Mouse (Mus musculus) forebrain, embryonic 15.5 days (tissue): Measurements from ENCODE around the gene Smim27. TPM values are rescaled to one million over a fixed set of nuclear protein-coding genes. Genes with fewer than 3 reads are reported as not detected.

ENCODE experiments used
- ATAC-seq: fragments of 200-750 bp; cut with Nextera tagmentation; replicated peaks from 2 replicates; pipeline ENCODE4 v1.8.0; 2017; ENCODE audit warnings: mild to moderate bottlenecking, moderate TSS enrichment, moderate library complexity
- H3K27ac ChIP-seq: fragments of 300-500 bp; sonication (generic); replicated peaks from 2 replicates; pipeline ENCODE4 v1.5.1; 2015; ENCODE audit warnings: mild to moderate bottlenecking, inconsistent platforms
- H3K27me3 ChIP-seq: fragments of 300-500 bp; sonication (generic); 2 replicates; pipeline ENCODE4 v1.6.1; 2015; ENCODE audit warnings: inconsistent platforms
- H3K36me3 ChIP-seq: fragments of 300-500 bp; sonication (generic); 2 replicates; pipeline ENCODE4 v1.6.1; 2015; ENCODE audit warnings: mild to moderate bottlenecking, inconsistent platforms
- H3K4me1 ChIP-seq: fragments of 300-500 bp; sonication (generic); 2 replicates; pipeline ENCODE4 v1.6.1; 2015; ENCODE audit warnings: inconsistent platforms
- H3K4me2 ChIP-seq: fragments of 300-500 bp; sonication (generic); replicated peaks from 2 replicates; pipeline ENCODE4 v1.6.1; 2015; ENCODE audit warnings: mild to moderate bottlenecking, inconsistent platforms
- H3K4me3 ChIP-seq: fragments of 300-500 bp; sonication (generic); 2 replicates; pipeline ENCODE4 v1.5.1; 2015; ENCODE audit warnings: mild to moderate bottlenecking, inconsistent platforms
- H3K9ac ChIP-seq: fragments of 300-500 bp; sonication (generic); replicated peaks from 2 replicates; pipeline ENCODE4 v1.6.1; 2015; ENCODE audit warnings: mild to moderate bottlenecking, inconsistent platforms
- H3K9me3 ChIP-seq: fragments of 300-500 bp; sonication (generic); 2 replicates; pipeline ENCODE4 v1.6.1; 2016; ENCODE audit warnings: inconsistent platforms
- WGBS: fragments of 180-500 bp; shearing (Covaris S2); methylation state at CpG from one replicate; pipeline ENCODE4 v1.1.7; 2015; ENCODE audit warnings: mixed read lengths; 5-methylcytosine and 5-hydroxymethylcytosine counted together
- polyA plus RNA-seq: library from polyadenylated mRNA; unstranded; fragments of >200 nt; fragmentation: Nextera tagmentation; extraction: Ambion mirVana; gene quantifications from 2 replicates; pipeline ENCODE4 v1.2.1, GENCODE M21; 2015

The Smim27 gene
- polyA plus RNA-seq, 1 experiment from 2014 or later, result 16.9 TPM

DNA sequence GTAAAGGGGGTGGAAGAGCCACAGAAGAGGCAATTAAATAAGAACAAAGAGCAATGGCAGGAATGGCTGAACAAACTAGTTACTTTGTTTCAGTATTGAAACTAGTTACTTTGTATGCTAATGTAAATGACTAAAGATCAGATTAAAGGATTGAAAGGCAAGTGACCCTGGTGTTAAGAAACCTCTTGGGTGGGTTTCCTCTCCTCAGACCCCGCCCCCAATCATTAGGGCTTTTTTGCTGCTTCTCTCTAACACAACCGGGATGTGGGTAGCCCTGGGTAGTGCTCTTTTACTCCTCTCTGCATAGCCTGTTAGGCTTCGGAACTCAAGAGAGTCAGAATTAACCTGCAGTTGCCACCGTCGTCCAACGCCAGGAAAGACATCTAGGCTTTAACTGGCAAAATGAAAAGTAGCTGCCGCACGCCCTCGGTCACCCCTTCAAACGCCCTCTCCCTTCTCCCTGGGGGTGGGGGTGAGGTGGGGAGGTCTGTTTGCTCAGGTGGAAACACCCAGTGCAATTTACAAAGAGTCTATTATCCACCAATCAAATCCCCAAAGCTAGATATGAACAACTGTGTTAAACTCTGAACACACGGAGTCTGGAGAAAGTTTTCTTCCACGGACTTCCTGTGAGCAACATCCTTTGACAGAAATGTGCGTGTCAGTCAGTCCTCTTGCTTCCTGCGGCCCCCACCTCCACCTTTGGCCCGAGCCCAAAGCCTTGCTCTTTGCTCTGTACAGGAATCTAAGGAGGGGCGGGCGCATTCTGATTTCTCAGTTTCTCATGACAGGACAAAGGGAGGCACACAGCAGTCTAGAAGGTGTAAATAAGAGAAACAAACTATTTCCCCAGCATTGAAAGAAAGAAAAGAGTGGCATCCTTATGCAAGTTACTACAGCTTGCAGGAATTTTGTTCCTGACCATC lies 30.6 kb upstream of the Smim27 start:
- Histone ChIP-seq H3K4me3 (peak overlapping the region; percentile 50), H3K36me3 (no peaks in the 10 kb centered on the region), H3K27ac (no peak overlapping the region), H3K4me2 (peak overlapping the region; percentile 86), H3K9me3 (no peaks in the 10 kb centered on the region), H3K4me1 (peaks cover 13% of the 10 kb centered on the region), H3K9ac (0 out of 2 replicates have a peak overlapping the region, but pooled peaks have one; percentile 25), H3K27me3 (no peaks in the 10 kb centered on the region)
- 1% methylated on average over 17 of the region's 17 CpGs for WGBS
- peak; percentile 61 for ATAC-seq

DNA sequence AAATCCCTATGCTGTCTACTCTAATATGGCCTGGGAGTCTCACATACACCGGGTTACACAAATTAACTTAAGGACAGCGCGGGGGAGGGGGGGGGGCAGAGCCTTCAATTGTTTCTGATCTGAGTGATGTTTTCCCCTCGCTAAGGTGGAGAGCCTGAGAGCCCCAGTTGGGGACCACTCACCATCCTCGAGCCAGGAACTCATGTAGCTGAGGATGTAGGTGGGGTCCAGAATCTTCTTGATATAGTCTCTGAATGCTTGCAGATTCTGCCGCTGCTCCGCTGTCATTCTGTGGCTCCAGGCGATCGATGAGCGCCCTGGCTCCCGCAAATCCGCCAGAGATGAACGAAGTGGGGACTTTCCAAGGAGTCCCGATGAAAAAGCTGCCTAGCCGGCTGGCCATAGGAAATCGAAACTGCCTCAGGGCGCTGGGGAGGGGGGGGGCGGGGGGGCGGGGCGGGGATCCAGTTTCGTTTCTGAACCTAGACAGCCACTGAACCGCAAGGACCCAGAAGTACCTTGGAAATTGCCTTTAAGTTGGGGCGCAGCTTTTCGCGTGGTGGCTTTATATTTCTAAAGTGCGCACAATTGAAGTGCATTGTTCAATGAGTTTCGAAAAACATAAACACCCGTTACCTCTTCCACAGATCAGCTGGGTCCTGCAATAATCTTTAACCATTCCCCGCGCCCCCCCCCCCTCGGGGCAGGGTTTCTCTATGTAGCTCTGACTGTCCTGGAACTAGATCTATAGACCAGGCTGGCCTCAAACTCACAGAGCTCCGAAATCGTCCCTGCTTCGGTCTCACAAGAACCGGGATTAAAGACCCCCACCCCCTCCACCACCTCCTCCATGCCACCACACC lies 29.7 kb upstream of the Smim27 start, which contains the start of gene Ddx58:
Gene Ddx58, minus strand, starts transcription at position 420 of the 863 bp plus-strand sequence.
- peak; percentile 68 for ATAC-seq
- peak within 1 kb of the TSS; percentile 86 for H3K4me2 ChIP-seq

DNA sequence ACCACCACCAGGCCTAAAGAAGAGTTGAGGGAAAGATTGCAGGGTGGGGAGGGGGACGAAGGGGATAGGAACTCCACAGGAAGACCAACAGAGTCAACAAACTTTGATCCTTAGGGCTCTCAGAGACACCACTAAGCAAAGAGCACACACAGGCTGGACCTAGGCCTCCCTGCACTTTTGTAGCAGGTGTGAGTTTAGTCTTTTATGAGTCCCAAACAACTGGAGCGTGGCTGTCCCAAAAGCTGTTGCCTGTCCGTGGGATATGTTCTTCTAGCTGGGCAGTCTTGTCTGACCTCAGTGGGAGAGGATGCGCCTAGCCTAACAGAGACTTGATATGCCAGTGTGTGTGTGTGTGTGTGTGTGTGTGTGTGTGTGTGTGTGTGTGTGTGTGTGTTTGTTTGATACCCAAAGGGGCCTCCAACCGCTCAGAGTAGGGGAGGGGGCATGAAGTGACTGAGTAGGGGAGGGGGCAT lies 29.1 kb upstream of the Smim27 start:
- Histone ChIP-seq H3K4me3 (peak overlapping the region; percentile 50), H3K4me1 (peaks cover 13% of the 10 kb centered on the region), H3K4me2 (peak overlapping the region; percentile 86), H3K36me3 (no peaks in the 10 kb centered on the region), H3K27me3 (no peaks in the 10 kb centered on the region), H3K9ac (0 out of 2 replicates have a peak overlapping the region, but pooled peaks have one; percentile 57), H3K27ac (no peak overlapping the region), H3K9me3 (no peaks in the 10 kb centered on the region)
- ATAC-seq, result 0 out of 2 replicates have a peak, but pooled peaks have one; percentile 26
- WGBS, result 52% methylated on average over 5 of the region's 5 CpGs

More for the DNA sequence above, 29.7 kb upstream of the Smim27 start, which contains the start of gene Ddx58:
- 2% methylated on average over 35 of the region's 35 CpGs for WGBS
- Histone ChIP-seq H3K4me3 (peak within 1 kb of the TSS; percentile 50), H3K27ac (no peak within 1 kb of the TSS), H3K9me3 (no peaks in the 10 kb centered on the region), H3K36me3 (no peaks in the 10 kb centered on the region), H3K4me1 (peaks cover 13% of the 10 kb centered on the region), H3K9ac (peak within 1 kb of the TSS; percentile 57), H3K27me3 (no peaks in the 10 kb centered on the region)

DNA sequence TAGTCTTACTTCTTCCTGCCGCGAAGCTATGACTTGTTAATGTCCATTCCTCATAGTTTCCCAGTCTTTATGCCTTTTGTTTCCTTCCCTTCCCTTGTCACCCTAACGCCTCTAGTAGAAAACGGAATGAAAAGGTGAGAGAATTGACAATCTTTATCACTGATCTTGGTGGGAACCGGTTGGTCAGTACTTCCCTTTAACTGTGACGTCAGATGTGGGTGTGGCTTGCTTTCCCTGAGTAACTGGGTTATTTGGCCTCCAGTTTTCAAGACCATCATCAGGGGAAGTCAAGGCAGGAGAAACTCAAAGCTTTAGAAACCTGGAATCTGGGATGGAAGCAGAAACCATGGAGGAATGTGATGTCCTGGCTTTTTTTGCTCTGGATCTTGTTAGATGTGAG lies 27.5 kb upstream of the Smim27 start:
- Histone ChIP-seq H3K27ac (no peak overlapping the region), H3K9ac (no peak overlapping the region), H3K9me3 (no peaks in the 10 kb centered on the region), H3K4me1 (peaks cover 13% of the 10 kb centered on the region), H3K27me3 (no peaks in the 10 kb centered on the region), H3K4me2 (no peak overlapping the region), H3K36me3 (no peaks in the 10 kb centered on the region), H3K4me3 (no peak overlapping the region)
- ATAC-seq, result no peak
- 58% methylated on average over 6 of the region's 6 CpGs for WGBS

DNA sequence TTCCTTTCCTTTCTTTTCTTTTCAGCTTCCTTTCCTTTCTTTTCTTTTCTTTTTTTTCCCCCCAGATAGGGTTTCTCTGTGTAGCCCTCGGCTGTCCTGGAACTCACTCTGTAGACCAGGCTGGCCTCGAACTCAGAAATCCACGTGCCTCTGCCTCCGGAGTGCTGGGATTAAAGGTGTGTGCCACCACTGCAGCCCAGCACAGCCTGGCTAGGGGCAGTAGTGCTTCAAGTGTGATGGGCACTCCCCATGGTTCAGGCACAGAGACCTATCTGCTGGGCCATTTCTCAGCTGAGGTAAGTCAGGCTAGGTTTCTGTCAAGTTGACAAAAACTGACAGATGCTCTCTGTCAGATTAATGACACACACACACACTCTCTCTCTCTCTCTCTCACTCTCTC lies 26.4 kb upstream of the Smim27 start:
- no peak for ATAC-seq
- H3K4me2 ChIP-seq, result no peak overlapping the region
- peaks cover 13% of the 10 kb centered on the region for H3K4me1 ChIP-seq
- H3K9me3 ChIP-seq, result no peaks in the 10 kb centered on the region
- no peaks in the 10 kb centered on the region for H3K27me3 ChIP-seq
- H3K9ac ChIP-seq, result no peak overlapping the region
- no peak overlapping the region for H3K4me3 ChIP-seq
- H3K27ac ChIP-seq, result no peak overlapping the region
- no peaks in the 10 kb centered on the region for H3K36me3 ChIP-seq
- 76% methylated on average over 4 of the region's 4 CpGs for WGBS

DNA sequence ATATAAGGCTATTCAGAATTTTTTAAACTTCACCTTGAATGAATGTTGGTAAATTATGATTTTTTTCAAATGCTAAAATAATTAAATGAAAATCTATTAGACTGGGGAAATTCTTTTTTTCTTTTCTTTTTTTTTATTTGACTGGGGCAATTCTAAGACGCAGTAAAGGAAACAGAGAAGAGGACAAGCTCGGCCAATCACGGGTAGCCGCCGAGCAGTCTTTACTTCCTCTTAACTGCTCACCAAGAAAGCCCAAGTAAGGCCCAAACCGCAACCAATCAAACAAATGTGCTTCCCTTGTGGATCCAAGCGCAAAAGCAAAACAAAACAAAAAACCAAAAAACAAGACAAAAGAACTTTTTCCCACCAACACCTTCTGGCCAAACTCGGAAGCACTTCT lies 25.3 kb upstream of the Smim27 start:
- Histone ChIP-seq H3K36me3 (no peaks in the 10 kb centered on the region), H3K4me1 (peaks cover 9% of the 10 kb centered on the region), H3K9me3 (no peaks in the 10 kb centered on the region), H3K4me3 (no peak overlapping the region), H3K4me2 (no peak overlapping the region), H3K9ac (no peak overlapping the region), H3K27me3 (no peaks in the 10 kb centered on the region), H3K27ac (no peak overlapping the region)
- WGBS, result 86% methylated on average over 8 of the region's 8 CpGs
- ATAC-seq, result no peak

DNA sequence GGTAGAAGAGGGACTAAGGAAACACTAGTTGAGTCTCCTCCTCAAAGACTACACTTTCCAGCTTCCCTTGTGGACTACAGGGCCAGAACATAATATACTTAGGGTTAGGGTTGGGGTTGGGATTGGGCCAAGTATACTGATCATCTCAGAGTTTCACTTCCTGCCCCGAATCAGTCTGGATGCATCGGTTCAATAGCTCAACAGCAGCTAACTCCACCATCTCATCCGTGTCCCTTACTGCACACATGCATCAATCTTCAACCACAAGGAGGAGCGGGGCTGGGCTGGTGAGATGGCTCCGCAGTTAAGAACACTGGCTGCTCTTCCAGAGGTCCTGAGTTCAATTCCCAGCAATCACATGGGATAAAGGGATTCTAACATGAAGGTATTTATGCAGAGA lies 18.4 kb upstream of the Smim27 start:
- H3K27me3 ChIP-seq, result no peaks in the 10 kb centered on the region
- ATAC-seq, result no peak
- H3K9ac ChIP-seq, result no peak overlapping the region
- no peaks in the 10 kb centered on the region; the same call in 1 of the 2 replicates for H3K36me3 ChIP-seq
- no peak overlapping the region for H3K27ac ChIP-seq
- no peaks in the 10 kb centered on the region for H3K9me3 ChIP-seq
- 91% methylated on average over 5 of the region's 5 CpGs for WGBS
- no peaks in the 10 kb centered on the region for H3K4me1 ChIP-seq
- H3K4me2 ChIP-seq, result no peak overlapping the region
- no peak overlapping the region for H3K4me3 ChIP-seq

DNA sequence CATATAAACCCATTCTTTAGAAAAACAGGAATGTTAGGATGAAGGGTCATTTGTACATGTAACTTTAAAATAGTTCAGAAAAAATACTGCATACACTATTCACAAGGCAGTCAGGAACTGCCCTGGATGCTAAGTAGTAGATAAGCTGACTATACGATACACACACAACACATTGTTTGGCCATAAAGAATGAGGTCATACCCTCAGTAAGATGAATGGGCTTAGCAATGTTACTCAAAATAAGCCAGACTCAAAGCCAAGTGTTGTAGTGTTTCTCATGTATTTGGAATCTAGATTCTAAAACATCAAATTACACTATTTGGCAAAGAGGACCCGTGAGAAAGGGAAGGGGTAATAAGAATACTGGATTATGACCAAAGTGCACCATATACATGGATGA lies 15.6 kb upstream of the Smim27 start:
- no peaks in the 10 kb centered on the region for H3K9me3 ChIP-seq
- no peaks in the 10 kb centered on the region for H3K27me3 ChIP-seq
- H3K9ac ChIP-seq, result no peak overlapping the region
- H3K4me3 ChIP-seq, result no peak overlapping the region
- ATAC-seq, result no peak
- no peak overlapping the region for H3K4me2 ChIP-seq
- peaks cover 6% of the 10 kb centered on the region; the same call in 1 of the 2 replicates for H3K36me3 ChIP-seq
- H3K27ac ChIP-seq, result no peak overlapping the region
- H3K4me1 ChIP-seq, result no peaks in the 10 kb centered on the region
- 56% methylated on average over 2 of the region's 2 CpGs for WGBS

DNA sequence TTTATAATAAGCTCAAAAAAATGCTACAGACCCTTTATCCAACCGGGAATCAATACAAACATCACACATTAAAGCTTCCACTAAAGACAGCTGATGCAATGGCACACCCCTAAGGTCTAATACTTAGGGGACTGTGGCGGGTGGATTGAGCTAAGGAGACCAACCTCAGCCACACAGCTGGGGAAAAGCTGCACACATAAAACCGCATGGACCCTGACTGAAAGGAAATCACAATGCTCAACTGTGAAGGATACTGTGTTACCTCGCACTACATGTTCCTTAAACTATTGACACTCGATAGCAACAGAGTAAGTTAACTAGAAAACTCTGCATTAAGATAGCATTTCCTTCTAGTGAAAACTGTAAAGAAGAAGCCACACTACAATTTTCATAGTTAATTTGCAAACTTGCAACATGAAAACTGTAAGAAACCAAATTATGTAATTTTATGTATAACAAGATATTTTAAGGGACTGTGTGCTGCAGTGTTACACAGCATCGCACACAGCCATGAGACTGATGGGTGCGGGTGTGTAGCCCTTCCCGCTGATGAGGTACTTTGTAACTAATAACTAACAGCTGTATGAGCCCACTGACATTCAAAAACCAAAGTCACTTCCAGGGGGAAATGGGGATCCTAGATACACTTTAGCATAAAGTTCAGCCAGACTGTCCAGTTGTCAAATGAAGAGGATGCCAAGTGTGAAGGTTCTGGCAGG lies 14.8 kb upstream of the Smim27 start:
- H3K4me3 ChIP-seq, result no peak overlapping the region
- H3K4me1 ChIP-seq, result no peaks in the 10 kb centered on the region
- H3K9me3 ChIP-seq, result no peaks in the 10 kb centered on the region
- WGBS, result 88% methylated on average over 8 of the region's 8 CpGs
- no peak overlapping the region for H3K4me2 ChIP-seq
- H3K27me3 ChIP-seq, result no peaks in the 10 kb centered on the region
- no peak overlapping the region for H3K27ac ChIP-seq
- H3K9ac ChIP-seq, result no peak overlapping the region
- peaks cover 12% of the 10 kb centered on the region for H3K36me3 ChIP-seq
- ATAC-seq, result no peak

DNA sequence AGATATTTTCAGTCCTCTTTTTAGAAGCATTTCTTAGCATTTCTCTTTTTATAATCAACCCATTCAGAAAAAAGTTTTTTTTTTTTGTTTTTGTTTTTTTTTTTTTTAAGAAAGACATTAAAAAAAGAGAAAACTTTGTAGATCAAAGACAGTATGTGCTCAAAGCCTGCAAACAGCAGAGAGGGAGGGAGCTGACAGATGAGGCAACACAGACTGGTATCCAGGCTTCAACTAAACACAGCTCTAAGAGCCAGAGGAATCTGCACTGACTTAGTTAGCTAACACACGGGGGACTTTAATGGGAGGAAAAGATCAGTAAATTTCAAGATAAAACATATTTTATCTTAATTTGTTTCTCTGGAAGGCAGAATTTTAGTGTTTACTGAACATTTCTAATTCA lies 5.1 kb upstream of the Smim27 start:
- Histone ChIP-seq H3K27me3 (no peaks in the 10 kb centered on the region), H3K27ac (no peak overlapping the region), H3K9me3 (no peaks in the 10 kb centered on the region), H3K4me2 (no peak overlapping the region), H3K36me3 (peaks cover 37% of the 10 kb centered on the region), H3K9ac (no peak overlapping the region), H3K4me1 (peaks cover 26% of the 10 kb centered on the region), H3K4me3 (no peak overlapping the region)
- no peak for ATAC-seq
- WGBS, result 86% methylated on average over 1 of the region's 1 CpGs

DNA sequence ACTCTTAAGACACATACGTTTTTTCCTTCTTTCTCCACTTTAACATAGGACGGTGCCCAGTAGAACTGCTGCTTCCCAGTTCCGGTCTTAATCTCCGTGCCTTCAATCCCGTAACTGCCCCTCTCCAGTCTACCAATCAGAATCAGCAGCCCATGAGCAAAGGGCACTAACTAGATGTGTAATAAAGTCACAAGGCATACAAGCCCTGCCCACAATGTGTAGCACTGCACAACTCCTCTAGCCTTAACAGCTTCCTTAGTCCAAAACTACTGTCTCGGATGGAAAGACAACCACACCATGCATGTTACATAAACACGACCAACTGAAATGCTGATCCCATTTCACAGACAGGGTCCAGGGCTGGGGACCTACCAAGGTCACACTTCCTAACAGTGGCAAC lies 1.7 kb upstream of the Smim27 start:
- H3K9me3 ChIP-seq, result no peaks in the 10 kb centered on the region
- peaks cover 11% of the 10 kb centered on the region for H3K36me3 ChIP-seq
- peak overlapping the region; percentile 74 for H3K4me3 ChIP-seq
- peak overlapping the region; percentile 82 for H3K4me2 ChIP-seq
- no peaks in the 10 kb centered on the region for H3K27me3 ChIP-seq
- 72% methylated on average over 7 of the region's 7 CpGs for WGBS
- H3K4me1 ChIP-seq, result peaks cover 32% of the 10 kb centered on the region
- ATAC-seq, result no peak; the same call in 1 of the 2 replicates
- peak overlapping the region; percentile 98 for H3K27ac ChIP-seq
- H3K9ac ChIP-seq, result peak overlapping the region; percentile 77
